Mouse (Mus musculus): Measurements from ENCODE around the gene Hspb1. TPM values are rescaled to one million over a fixed set of nuclear protein-coding genes. Genes with fewer than 3 reads are reported as not detected.
A peak's percentile ranks its signal among the peaks of the same experiment; 100 is the strongest.

Gene Hspb1
- 100 to 1,000 TPM; 499 to 513 TPM for total RNA-seq (2021)
- long read RNA-seq, experiment 1, transcript Hspb1-201 (3 exons, 903 nt): major isoform, 305 of 308 reads
- long read RNA-seq, experiment 1, partial matches to known transcripts: 3 of 308 reads
- long read RNA-seq, experiment 1, other reads (novel, unspliced or antisense): 0 of 308 reads
- long read RNA-seq, experiment 2, transcript Hspb1-201 (3 exons, 903 nt): major isoform, 320 of 323 reads
- long read RNA-seq, experiment 2, partial matches to known transcripts: 0 of 323 reads
- long read RNA-seq, experiment 2, other reads (novel, unspliced or antisense): 3 of 323 reads

DNA sequence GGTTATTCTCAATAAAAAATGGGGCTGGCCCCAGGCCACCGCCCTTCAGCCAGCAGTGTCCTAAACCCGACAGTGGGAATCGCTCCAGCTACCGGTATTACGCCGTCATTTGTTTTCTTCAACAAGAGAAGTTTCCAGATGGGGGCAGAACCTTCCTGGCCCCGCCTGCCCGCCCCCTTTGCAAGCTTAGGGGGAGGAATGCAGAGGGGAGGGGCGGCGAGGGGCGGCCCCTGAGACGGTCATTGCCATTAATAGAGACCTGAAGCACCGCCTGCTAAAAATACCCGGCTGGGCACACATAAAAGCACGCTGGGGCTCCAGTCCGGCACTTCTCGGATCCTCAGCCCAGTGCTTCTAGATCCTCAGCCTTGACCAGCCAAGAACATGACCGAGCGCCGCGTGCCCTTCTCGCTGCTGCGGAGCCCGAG lies at the start of gene Hspb1:
Hspb1 (plus strand) TSS at position 245 of the 428 bp plus-strand sequence.
- peak; percentile 41 to 69 for DNase-seq (ENCODE audit: low spot score in 2 of 2)

- no peak for DNase-seq (ENCODE audit: low spot score in 2 of 2)
These were observed 46.1 kb upstream of the Hspb1 start for GRCm38 (mm10) chr5:135841651-135842050.

DNA sequence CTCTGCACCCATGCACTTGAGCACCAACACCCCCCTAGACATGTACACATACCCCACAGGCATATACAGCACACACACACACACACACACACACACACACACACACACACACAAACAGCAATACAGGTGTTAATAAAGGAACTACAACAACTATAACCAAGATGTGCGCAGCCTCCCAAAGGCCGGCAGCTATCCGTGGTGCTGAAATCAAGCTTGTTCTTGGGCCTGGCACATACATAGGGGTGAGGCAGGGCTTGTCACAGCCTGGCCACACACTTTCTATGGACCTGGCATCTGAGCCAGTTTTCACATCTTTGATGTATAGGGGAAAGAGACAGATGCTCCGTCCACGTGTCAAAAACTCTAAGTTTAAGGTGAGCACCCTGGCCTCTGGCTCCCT lies 44.3 kb upstream of the Hspb1 start:
- peak in 1 of 2 experiments; percentile 47 for DNase-seq (ENCODE audit: low spot score in 2 of 2)

GRCm38 (mm10) chr5:135845676-135846320 lies 41.9 kb upstream of the Hspb1 start:
- no peak for DNase-seq (ENCODE audit: low spot score in 2 of 2)

GRCm38 (mm10) chr5:135847460-135847859 lies 40.3 kb upstream of the Hspb1 start:
- DNase-seq (ENCODE audit: low spot score in 2 of 2): no peak

DNA sequence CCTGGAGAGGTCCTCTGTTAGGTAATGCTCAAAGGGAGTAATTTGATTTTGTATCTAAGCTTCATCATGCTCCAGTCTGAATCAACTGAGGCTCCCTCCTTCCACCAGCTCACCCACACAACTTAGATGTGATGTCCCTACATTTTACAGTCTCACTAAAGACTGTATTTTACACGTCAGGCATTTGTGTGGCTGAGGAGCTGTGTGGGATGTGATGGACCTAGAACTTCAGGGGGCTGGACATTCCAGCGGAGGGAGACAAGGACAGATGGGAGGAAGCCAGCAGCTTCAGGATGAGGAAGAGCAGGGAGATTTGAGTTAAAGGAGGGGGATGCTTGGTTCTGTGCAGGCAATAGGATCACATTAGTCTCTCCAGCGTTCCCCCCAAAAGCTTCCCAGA lies 39.8 kb upstream of the Hspb1 start:
- DNase-seq (ENCODE audit: low spot score in 2 of 2): no peak

DNA sequence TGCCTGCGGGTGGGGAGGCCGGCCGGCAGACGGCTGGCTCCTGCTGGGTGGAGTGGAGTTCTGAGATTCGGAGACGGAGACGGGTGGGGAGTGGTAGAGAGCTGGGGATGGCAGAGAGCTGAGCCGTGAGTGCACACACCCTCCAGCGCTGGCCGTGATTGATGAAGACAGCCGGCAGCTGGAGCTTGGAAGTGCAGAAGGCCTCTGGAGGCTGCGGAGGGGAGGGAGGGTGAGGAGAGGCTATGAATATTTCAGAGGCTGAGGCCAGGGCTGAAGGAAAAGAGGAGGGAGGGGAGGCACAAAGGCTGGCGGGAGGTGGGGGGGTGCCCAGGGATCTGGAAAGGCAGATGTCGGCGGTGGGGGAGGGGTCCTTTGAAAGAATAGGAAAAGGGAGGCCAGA lies 36.7 kb upstream of the Hspb1 start:
- no peak for DNase-seq (ENCODE audit: low spot score in 2 of 2)

DNA sequence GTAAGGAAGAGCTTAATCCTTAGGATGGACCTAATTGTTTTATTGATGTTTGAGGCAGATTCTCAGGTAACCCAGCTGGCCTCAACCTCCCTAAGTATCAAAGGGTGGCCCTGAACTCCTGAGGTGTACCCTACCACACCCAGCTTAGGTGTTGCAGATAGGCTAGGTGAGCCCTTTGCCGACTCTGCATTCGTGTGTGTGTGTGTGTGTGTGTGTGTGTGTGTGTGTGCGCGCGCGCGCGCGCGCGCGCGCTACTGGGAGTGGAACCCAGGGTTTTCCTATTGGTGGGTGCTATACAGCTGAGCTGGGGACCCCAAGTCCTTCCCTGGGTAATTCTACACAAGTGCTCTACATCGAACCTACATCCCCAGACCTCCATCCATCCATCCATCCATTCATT lies 36.2 kb upstream of the Hspb1 start:
- no peak for DNase-seq (ENCODE audit: low spot score in 2 of 2)

DNA sequence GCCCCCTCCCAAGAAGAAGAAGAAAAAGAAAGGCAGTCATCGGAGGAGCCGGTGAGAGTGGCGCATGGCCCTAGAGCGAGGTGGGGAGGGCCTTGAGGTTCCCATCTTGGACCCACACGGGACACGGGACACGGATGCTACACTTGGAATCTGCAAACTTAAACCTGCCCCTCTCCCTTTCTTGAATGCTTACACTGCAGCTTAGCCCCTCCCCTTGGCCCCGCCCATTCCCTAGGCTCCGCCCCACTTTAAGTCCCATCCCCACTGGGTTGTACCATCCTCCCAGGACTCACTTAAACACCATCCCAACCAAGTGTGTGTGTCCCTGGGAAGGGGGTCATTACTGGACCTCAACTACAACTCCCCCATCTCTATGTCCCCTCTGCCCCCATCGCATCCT lies 35.3 kb upstream of the Hspb1 start:
- DNase-seq (ENCODE audit: low spot score in 2 of 2): no peak

DNA sequence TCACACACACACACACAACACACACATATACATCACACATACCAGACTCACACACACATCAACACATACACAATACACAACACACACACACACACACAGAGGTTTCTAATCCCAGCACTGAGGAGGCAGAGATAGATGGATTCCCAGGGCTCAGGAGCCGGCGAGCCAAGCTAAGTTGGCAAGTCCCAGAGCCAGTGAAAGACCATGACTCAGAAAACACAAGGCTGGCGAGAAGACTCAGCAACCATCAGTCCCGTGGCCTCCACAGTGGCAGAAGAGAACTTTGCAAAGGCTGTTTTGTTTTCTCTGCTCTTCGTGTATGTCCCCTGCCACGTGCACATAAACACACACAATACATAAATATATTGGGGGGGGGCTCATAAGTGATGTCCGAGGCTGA lies 34.0 kb upstream of the Hspb1 start:
- DNase-seq (ENCODE audit: low spot score in 2 of 2): no peak

GRCm38 (mm10) chr5:135855156-135855555 lies 32.6 kb upstream of the Hspb1 start:
- peak; percentile 62 to 73 for DNase-seq (ENCODE audit: low spot score in 2 of 2)

DNA sequence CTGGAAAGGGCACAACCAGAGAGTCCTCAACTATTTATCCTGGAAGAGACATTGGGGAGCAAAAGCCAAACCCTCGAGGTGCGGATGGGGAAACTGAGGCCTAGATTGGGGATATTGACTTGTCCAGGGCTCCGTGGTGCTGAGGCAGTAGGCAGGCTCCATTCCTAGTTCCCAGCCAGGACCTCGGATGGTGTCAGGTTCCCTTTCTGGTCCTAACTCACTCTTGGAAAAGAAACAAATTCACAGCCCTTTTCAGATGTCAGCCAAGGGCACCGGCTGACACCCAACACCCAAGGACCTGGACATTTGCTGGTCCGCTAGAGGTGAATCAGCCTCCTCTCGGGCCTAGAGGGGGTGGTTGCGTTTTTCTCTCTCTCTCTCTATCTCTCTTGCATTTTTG lies 21.1 kb upstream of the Hspb1 start:
- DNase-seq (ENCODE audit: low spot score in 2 of 2): no peak

DNA sequence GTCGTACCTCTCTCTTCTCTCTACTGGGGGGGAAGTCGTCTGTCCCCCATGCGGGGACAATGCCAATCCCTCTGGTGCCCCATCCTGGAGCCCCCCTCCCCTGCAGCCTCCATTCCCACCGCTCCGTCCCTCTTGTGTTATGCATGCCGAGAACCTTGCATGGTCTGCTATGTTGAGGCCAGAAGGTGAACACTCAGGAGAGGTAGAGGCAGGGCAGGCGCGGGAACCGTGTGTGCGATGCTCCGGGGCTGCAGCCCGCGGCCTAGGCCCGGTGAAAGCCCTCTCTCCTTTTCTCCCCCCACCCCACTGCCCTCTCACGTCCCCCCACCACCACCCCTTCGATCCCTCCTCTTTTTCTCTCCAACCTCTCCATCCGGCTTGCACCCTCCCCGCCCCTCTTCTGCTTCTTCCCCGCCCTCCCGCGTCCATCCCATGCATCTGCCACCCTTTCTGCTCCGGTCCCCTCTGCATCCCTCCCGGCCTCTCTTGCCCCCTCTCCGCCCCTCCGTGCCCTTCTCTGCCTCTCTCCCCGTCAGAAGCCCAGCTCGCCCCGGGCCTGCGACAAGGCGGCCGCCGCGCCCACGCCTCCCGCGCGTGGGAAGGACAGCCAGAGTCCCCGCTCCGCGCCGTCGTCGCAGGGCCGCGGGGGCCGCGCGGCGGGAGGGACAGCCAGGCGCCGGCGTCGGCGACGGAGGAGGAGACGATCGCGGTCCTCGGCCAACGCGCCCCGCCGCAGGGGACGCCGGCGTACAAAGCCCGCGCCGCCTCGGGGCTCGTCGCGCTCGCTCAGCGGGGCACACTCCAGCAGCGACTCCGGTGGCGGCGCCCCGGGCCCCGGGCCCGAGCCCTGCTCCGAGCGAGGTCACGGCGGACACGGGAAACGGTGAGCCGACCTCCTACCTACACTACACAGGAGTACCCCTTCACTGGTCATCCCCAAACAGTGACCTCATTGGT lies 19.8 kb upstream of the Hspb1 start:
- DNase-seq (ENCODE audit: low spot score in 2 of 2): no peak

DNA sequence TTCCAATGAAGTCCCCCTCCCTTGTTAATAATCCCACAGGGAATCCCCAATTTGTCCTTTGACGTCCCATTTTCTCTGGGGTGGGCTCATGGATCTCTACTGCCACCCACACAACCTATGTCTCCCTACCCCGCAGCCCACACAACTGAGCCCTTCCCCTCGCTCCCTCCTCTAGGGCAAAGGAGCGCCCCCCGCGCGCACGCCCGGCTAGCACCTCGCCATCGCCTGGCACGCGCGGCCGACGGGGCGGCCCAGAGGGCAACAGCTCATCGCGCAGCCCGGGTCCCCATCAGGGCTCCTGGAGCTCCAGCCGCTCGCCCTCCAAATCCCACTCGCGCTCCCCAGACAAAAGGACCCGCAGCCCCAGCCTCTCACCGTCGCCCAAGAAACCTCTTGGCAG lies 19.1 kb upstream of the Hspb1 start:
- no peak for DNase-seq (ENCODE audit: low spot score in 2 of 2)

DNA sequence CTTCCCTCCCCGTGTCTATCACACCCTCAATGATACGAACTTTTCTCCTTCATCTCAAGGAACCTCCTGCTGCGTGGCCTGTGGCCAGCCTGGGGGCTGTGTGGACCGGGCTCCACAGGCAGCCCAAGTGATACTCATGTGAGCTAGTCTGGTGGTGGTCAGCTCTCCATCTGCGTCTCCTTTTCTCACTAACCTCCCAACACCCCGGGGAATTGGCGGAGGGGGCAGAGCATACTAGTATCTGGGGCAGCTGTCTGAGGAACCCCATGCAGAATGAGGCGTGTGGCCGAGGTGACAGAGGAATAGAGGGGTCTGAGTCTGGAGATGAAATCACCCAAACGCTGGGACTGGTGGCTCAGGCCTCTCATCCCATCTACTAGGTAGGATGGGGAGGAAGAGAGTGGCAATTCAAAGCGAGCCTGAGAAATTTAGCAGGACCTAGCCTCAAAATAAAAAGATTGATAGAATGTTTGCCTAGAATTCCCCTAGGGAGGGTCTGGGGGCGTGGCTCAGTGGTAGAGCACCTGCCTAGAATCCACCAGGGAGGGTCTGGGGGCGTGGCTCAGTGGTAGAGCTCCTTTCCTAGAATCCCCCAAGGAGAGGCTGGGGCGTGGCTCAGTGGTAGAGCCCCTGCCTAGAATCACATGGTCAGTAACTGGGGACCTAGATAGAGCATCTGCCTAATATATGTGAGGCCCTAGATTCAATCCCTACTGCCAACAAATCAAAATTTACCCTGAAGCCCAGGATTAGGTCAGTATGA lies 17.9 kb upstream of the Hspb1 start:
- DNase-seq (ENCODE audit: low spot score in 2 of 2): no peak

GRCm38 (mm10) chr5:135870505-135870904 lies 17.2 kb upstream of the Hspb1 start:
- no peak for DNase-seq (ENCODE audit: low spot score in 2 of 2)

DNA sequence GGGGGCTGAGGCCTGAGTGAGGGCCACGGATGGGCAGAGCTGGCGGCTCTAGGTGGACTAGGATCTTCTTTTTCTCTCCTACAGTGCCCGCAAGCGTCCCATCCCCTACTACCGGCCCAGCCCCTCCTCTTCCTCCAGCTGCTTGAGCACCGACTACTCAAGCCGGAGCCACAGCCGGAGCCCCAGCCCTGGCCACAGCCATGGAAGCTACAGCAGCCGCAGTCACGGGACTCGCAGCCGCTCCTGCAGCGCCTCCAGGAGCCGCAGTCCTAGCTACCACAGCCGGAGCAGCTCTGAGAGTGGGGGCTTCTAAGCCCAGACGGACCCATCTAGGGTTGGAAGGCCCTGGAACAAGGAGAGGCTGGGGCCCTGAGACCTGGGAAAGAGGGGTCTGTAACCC lies 14.7 kb upstream of the Hspb1 start:
- DNase-seq (ENCODE audit: low spot score in 2 of 2): no peak

- no peak for DNase-seq (ENCODE audit: low spot score in 2 of 2)
These were observed 14.0 kb upstream of the Hspb1 start for GRCm38 (mm10) chr5:135873753-135874152.

DNA sequence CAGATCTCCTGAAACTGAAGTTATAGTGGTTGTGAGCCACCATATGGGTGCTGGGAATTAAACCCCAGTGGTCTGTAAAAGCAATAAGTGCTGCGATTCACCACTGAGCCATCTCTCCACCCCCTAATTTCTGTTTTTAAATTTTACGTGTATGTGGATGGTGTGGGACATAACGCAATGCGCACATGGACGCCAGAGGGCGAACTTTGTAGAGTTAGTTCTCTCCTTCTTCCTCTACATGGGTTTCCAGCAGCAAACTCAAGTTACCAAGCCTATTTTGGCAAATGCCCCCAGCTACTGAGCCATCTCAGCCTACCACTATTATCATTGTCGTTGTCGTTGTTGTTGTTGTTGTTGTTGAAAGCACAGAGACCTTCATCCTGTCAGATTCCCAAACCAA lies 10.5 kb upstream of the Hspb1 start:
- DNase-seq (ENCODE audit: low spot score in 2 of 2): peak in 1 of 2 experiments; percentile 72

DNA sequence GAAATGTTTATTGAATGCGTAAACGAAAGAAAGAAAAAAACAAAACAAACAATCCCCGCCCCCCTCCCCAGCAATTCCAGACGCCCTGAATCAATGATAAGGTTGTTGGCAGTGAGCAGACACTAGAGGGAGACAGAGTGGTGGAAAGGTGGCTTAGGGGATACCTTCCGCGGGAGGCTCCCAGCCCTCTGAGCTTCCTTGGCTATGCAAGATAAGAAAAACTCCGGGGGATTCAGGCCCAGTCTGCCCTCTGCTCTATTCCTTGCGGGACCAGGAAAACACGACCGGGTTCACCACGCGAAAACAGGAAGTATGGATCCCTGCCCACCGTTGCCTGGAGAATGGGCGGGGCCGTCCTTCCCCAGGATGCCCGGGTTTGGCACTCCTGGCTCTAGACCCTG lies 9.9 kb upstream of the Hspb1 start:
- DNase-seq (ENCODE audit: low spot score in 2 of 2): peak in 1 of 2 experiments; percentile 37

Data from gastrocnemius, postnatal 4 days (tissue).